Mouse (Mus musculus): ENCODE measurements around the gene Clstn1. TPM values are rescaled to one million over a fixed set of nuclear protein-coding genes. Genes with fewer than 3 reads are reported as not detected.
A peak's percentile ranks its signal among the peaks of the same experiment; 100 is the strongest.

The Clstn1 gene
- polyA plus RNA-seq, 1 experiment from 2014 or later, result 71.4 TPM

GRCm38 (mm10) chr4:149578085-149578681 is 8.1 kb upstream of the Clstn1 start:
- no peak overlapping the region for H3K4me3 ChIP-seq (replicated peaks)
- no peak overlapping the region for H3K27ac ChIP-seq (replicated peaks)
- 0 out of 2 replicates have a peak, but pooled peaks cover 4% of the 10 kb centered on the region for H3K27me3 ChIP-seq
- H3K4me1 ChIP-seq, result peaks cover 6% of the 10 kb centered on the region
- H3K36me3 ChIP-seq, result no peaks in the 10 kb centered on the region
- no peak overlapping the region for H3K4me2 ChIP-seq (replicated peaks)
- no peak overlapping the region for H3K9ac ChIP-seq
- H3K9me3 ChIP-seq (replicated peaks), result no peaks in the 10 kb centered on the region
- 63% methylated on average over 13 of the region's 13 CpGs for WGBS
- no peak for ATAC-seq (ENCODE audit: insufficient number of reproducible peaks, low FRiP score, low TSS enrichment, low read depth)

DNA sequence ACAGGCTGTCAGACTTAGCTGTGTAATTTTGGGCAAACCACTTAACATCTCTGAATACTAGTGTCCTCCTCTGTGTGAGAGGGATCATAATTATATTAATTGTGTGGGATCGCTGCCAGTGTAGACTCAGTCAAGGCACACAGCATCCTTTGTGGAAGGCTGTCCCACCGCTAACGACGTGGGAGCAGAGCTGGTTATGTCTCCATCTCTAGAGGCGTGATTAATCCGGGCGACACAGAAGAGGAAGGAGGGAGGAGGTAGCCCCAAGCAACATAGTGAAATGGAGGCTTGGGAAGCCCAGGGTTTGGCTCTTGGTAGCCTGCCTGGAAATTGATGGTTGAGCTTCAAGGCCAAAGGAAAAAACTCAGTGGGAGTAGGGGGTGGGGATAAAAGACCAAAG is 7.4 kb upstream of the Clstn1 start:
- H3K9me3 ChIP-seq (replicated peaks), result no peaks in the 10 kb centered on the region
- H3K27me3 ChIP-seq, result 0 out of 2 replicates have a peak, but pooled peaks cover 4% of the 10 kb centered on the region
- no peak overlapping the region for H3K4me2 ChIP-seq (replicated peaks)
- H3K36me3 ChIP-seq, result no peaks in the 10 kb centered on the region
- no peak for ATAC-seq (ENCODE audit: insufficient number of reproducible peaks, low FRiP score, low TSS enrichment, low read depth)
- 0 out of 2 replicates have a peak, but pooled peaks cover 3% of the 10 kb centered on the region for H3K4me1 ChIP-seq
- no peak overlapping the region for H3K4me3 ChIP-seq (replicated peaks)
- H3K27ac ChIP-seq (replicated peaks), result no peak overlapping the region
- no peak overlapping the region for H3K9ac ChIP-seq
- WGBS, result 37% methylated on average over 7 of the region's 7 CpGs

DNA sequence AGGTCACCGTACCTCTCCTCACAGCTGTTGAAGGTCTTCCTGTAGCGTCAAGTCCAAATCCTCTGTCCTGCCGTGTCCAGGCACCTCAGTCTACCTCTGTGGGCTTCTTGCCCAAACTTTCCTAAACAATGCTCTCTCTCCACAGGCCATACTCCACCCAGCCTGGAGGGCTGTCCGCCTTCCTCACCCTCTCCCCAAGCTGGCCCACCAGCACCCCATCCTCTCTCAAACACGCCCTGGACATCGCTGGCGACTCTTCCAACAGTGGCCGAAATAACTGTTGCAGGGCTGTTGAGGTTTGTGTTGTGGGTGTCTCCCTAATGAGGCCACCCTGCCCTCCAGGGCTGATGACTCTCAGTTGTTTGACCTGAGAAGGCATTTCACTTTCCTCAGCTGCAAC is 1.0 kb upstream of the Clstn1 start:
- Histone ChIP-seq H3K4me1 (peaks cover 13% of the 10 kb centered on the region), H3K9ac (no peak overlapping the region), H3K9me3 (replicated peaks) (no peaks in the 10 kb centered on the region), H3K36me3 (no peaks in the 10 kb centered on the region), H3K4me3 (replicated peaks) (no peak overlapping the region), H3K27ac (replicated peaks) (no peak overlapping the region), H3K4me2 (replicated peaks) (no peak overlapping the region), H3K27me3 (peaks cover 22% of the 10 kb centered on the region)
- ATAC-seq (ENCODE audit: insufficient number of reproducible peaks, low FRiP score, low TSS enrichment, low read depth), result no peak
- 81% methylated on average over 8 of the region's 8 CpGs for WGBS

- Histone ChIP-seq H3K27ac (replicated peaks) (peak overlapping the region; percentile 34; the same call in 1 of the 2 replicates), H3K4me2 (replicated peaks) (peak overlapping the region; percentile 96), H3K4me3 (replicated peaks) (peak overlapping the region; percentile 80), H3K9ac (peak overlapping the region; percentile 81), H3K4me1 (peaks cover 13% of the 10 kb centered on the region), H3K36me3 (no peaks in the 10 kb centered on the region), H3K9me3 (replicated peaks) (no peaks in the 10 kb centered on the region), H3K27me3 (peaks cover 18% of the 10 kb centered on the region)
- WGBS, result under 1% methylated on average over 71 of the region's 72 CpGs
- peak; percentile 48 for ATAC-seq (ENCODE audit: insufficient number of reproducible peaks, low FRiP score, low TSS enrichment, low read depth)
These were observed 721 bp downstream of the Clstn1 start for GRCm38 (mm10) chr4:149586783-149587595.

GRCm38 (mm10) chr4:149587596-149588168 is 1.4 kb downstream of the Clstn1 start:
- H3K27me3 ChIP-seq, result peaks cover 18% of the 10 kb centered on the region
- H3K9ac ChIP-seq, result peak overlapping the region; percentile 81
- peaks cover 13% of the 10 kb centered on the region for H3K4me1 ChIP-seq
- peak overlapping the region; percentile 96 for H3K4me2 ChIP-seq (replicated peaks)
- no peak for ATAC-seq (ENCODE audit: insufficient number of reproducible peaks, low FRiP score, low TSS enrichment, low read depth)
- no peak overlapping the region for H3K27ac ChIP-seq (replicated peaks)
- peak overlapping the region; percentile 80 for H3K4me3 ChIP-seq (replicated peaks)
- WGBS, result 9% methylated on average over 24 of the region's 24 CpGs
- no peaks in the 10 kb centered on the region for H3K9me3 ChIP-seq (replicated peaks)
- no peaks in the 10 kb centered on the region for H3K36me3 ChIP-seq

- Histone ChIP-seq H3K27ac (replicated peaks) (no peak overlapping the region), H3K9ac (no peak overlapping the region), H3K4me2 (replicated peaks) (no peak overlapping the region), H3K4me1 (peaks cover 15% of the 10 kb centered on the region), H3K36me3 (no peaks in the 10 kb centered on the region), H3K4me3 (replicated peaks) (no peak overlapping the region), H3K27me3 (peaks cover 8% of the 10 kb centered on the region), H3K9me3 (replicated peaks) (no peaks in the 10 kb centered on the region)
- ATAC-seq (ENCODE audit: insufficient number of reproducible peaks, low FRiP score, low TSS enrichment, low read depth), result no peak
- WGBS, result 76% methylated on average over 1 of the region's 1 CpGs
These were observed 3.9 kb downstream of the Clstn1 start for GRCm38 (mm10) chr4:149590200-149590599.

DNA sequence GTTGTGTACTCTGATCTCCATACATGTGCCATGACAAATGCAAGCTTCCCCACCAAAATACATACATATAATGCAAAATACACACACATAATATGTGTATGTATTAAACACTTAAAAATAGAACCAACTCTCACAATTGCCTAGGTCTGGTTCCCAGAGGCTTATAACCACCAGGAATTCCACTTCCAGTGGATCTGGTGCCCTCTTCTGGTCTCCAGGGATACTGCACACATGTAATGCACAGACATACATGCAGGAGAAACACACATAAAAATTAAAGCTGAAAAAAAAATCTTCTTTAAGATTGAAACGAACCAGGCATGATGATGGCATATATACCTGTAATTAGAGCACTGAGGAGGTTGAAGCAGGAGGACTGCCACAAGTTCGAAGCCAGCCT is 5.2 kb downstream of the Clstn1 start:
- Histone ChIP-seq H3K27ac (replicated peaks) (no peak overlapping the region), H3K27me3 (peaks cover 6% of the 10 kb centered on the region), H3K4me3 (replicated peaks) (no peak overlapping the region), H3K4me2 (replicated peaks) (no peak overlapping the region), H3K36me3 (0 out of 2 replicates have a peak, but pooled peaks cover 3% of the 10 kb centered on the region), H3K9ac (no peak overlapping the region), H3K9me3 (replicated peaks) (no peaks in the 10 kb centered on the region), H3K4me1 (peaks cover 12% of the 10 kb centered on the region)
- ATAC-seq (ENCODE audit: insufficient number of reproducible peaks, low FRiP score, low TSS enrichment, low read depth), result no peak
- 84% methylated on average over 2 of the region's 2 CpGs for WGBS

DNA sequence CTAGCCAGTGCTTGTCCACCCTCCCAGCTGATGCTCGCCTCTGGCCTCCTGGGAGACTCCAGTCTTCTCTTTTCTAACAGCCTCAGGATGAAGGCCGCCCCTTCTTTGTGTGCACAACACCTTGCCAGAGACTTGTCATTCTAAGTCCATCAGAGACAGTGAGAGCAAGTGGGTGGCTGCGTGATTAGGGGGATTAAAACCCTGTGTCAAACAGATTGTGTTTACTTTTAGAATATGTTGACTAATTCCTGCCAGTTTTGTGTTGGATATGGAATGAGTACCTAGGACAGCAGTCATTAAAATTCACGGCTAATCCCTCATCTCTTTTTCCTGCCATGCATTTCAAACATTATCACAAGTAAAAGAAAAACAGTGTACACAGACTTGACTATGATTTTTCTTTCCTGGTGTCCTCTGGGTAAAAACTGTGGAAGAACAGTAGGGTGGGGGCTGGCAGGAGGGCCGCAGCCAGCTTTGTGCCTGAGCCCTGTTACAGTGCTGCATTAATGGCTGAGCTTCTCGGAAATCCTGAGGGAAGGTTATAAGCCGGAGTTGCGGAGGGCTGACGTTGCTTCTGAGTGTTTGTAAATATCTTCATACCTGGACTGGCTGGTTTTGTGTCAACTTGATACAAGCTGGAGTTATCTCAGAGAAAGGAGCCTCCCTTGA is 8.8 kb downstream of the Clstn1 start:
- H3K9me3 ChIP-seq (replicated peaks), result no peaks in the 10 kb centered on the region
- WGBS, result 73% methylated on average over 9 of the region's 9 CpGs
- no peak overlapping the region for H3K9ac ChIP-seq
- peaks cover 3% of the 10 kb centered on the region; the same call in 1 of the 2 replicates for H3K4me1 ChIP-seq
- no peak overlapping the region for H3K27ac ChIP-seq (replicated peaks)
- H3K4me2 ChIP-seq (replicated peaks), result no peak overlapping the region
- no peaks in the 10 kb centered on the region for H3K27me3 ChIP-seq
- H3K4me3 ChIP-seq (replicated peaks), result no peak overlapping the region
- ATAC-seq (ENCODE audit: insufficient number of reproducible peaks, low FRiP score, low TSS enrichment, low read depth), result no peak
- H3K36me3 ChIP-seq, result 0 out of 2 replicates have a peak, but pooled peaks cover 3% of the 10 kb centered on the region

GRCm38 (mm10) chr4:149597641-149598208 is 11.5 kb downstream of the Clstn1 start:
- ATAC-seq (ENCODE audit: insufficient number of reproducible peaks, low FRiP score, low TSS enrichment, low read depth), result no peak
- WGBS, result 66% methylated on average over 12 of the region's 12 CpGs
- Histone ChIP-seq H3K27me3 (no peaks in the 10 kb centered on the region), H3K9me3 (replicated peaks) (no peaks in the 10 kb centered on the region), H3K36me3 (0 out of 2 replicates have a peak, but pooled peaks cover 3% of the 10 kb centered on the region), H3K9ac (no peak overlapping the region), H3K4me3 (replicated peaks) (no peak overlapping the region), H3K27ac (replicated peaks) (no peak overlapping the region), H3K4me1 (peaks cover 14% of the 10 kb centered on the region; the same call in 1 of the 2 replicates), H3K4me2 (replicated peaks) (no peak overlapping the region)

- ATAC-seq (ENCODE audit: insufficient number of reproducible peaks, low FRiP score, low TSS enrichment, low read depth), result no peak
- H3K27me3 ChIP-seq, result no peaks in the 10 kb centered on the region
- 0 out of 2 replicates have a peak, but pooled peaks cover 3% of the 10 kb centered on the region for H3K36me3 ChIP-seq
- no peak overlapping the region for H3K4me2 ChIP-seq (replicated peaks)
- H3K4me3 ChIP-seq (replicated peaks), result no peak overlapping the region
- no peak overlapping the region for H3K9ac ChIP-seq
- H3K4me1 ChIP-seq, result peaks cover 14% of the 10 kb centered on the region; the same call in 1 of the 2 replicates
- no peak overlapping the region for H3K27ac ChIP-seq (replicated peaks)
- WGBS, result 93% methylated on average over 6 of the region's 6 CpGs
- no peaks in the 10 kb centered on the region for H3K9me3 ChIP-seq (replicated peaks)
These were observed 13.3 kb downstream of the Clstn1 start for GRCm38 (mm10) chr4:149599549-149599948.
